Mouse (Mus musculus) heart, adult 2 months (tissue): ENCODE data around the gene Igdcc3. TPM values are rescaled to one million over a fixed set of nuclear protein-coding genes. Genes with fewer than 3 reads are reported as not detected.

Experiments
- DNase-seq, 2 experiments: peaks; one replicate each; pipeline ENCODE4 v3.0.0; 2021
- H3K27ac ChIP-seq: fragments of 200-600 bp; 2 replicates; pipeline ENCODE4 v1.8.1; 2022
- H3K27me3 ChIP-seq: fragments of 200-500 bp; 2 replicates; pipeline ENCODE4 v1.6.1; 2012; ENCODE audit warnings: mild to moderate bottlenecking, low read length, inconsistent platforms, mixed read lengths; ENCODE audit not compliant: control insufficient read depth, insufficient read depth
- H3K36me3 ChIP-seq: fragments of 200-500 bp; 2 replicates; pipeline ENCODE4 v1.6.1; 2012; ENCODE audit warnings: low read length, inconsistent platforms; ENCODE audit not compliant: control insufficient read depth, insufficient read depth
- H3K4me1 ChIP-seq: fragments of 200-500 bp; 2 replicates; pipeline ENCODE4 v1.6.1; 2011; ENCODE audit warnings: low read length; ENCODE audit not compliant: control insufficient read depth, insufficient read depth
- H3K4me3 ChIP-seq: fragments of 200-600 bp; 2 replicates; pipeline ENCODE4 v1.8.1; 2022
- H3K79me2 ChIP-seq: fragments of 200-500 bp; replicated peaks from 2 replicates; pipeline ENCODE4 v1.6.1; 2012; ENCODE audit warnings: mild to moderate bottlenecking, inconsistent platforms, low read length, moderate library complexity, mixed read lengths; ENCODE audit not compliant: control insufficient read depth, insufficient read depth
- H3K9ac ChIP-seq: fragments of 200-500 bp; 2 replicates; pipeline ENCODE4 v1.6.1; 2012; ENCODE audit warnings: low read depth, mild to moderate bottlenecking, control low read depth, inconsistent platforms, low read length, mixed read lengths
- CTCF ChIP-seq: fragments of 200-600 bp; IDR thresholded peaks from 2 replicates; pipeline ENCODE4 v1.8.1; 2022; ENCODE audit warnings: antibody characterized with exemption, mild to moderate bottlenecking, moderate library complexity
- EP300 ChIP-seq: fragments of 200-500 bp; IDR thresholded peaks from 2 replicates; pipeline ENCODE4 v1.6.1; 2011; ENCODE audit warnings: low read depth, low read length, control low read depth; ENCODE audit not compliant: insufficient read depth
- POLR2A ChIP-seq: fragments of 200-500 bp; IDR thresholded peaks from 2 replicates; pipeline ENCODE4 v1.6.1; 2011; ENCODE audit warnings: mild to moderate bottlenecking, low read depth, low read length, control low read depth; ENCODE audit not compliant: insufficient read depth
- WGBS: fragments of 180-500 bp; shearing (Covaris S2); methylation state at CpG from one replicate; pipeline ENCODE4 v1.1.7; 2018; 5-methylcytosine and 5-hydroxymethylcytosine counted together
- intact Hi-C: fragments of 180-260 bp; cut with DNase I; formaldehyde crosslinking; loops from one replicate; pipeline ENCODE4 v1.15.1; 2025
- polyA plus RNA-seq: library from polyadenylated mRNA; depleted of rRNA; stranded (reverse); fragments of >200 nt; gene quantifications from 2 replicates; pipeline ENCODE4 v1.2.3, GENCODE M21; 2012; rRNA removed
- total RNA-seq, 2 experiments: library from RNA; stranded (reverse); gene quantifications; 2 replicates each; pipeline ENCODE4 v1.2.3; 2021

The Igdcc3 gene
- total and polyA plus RNA-seq, 3 experiments: 0.07 to 0.16 (median 0.10) TPM

DNA sequence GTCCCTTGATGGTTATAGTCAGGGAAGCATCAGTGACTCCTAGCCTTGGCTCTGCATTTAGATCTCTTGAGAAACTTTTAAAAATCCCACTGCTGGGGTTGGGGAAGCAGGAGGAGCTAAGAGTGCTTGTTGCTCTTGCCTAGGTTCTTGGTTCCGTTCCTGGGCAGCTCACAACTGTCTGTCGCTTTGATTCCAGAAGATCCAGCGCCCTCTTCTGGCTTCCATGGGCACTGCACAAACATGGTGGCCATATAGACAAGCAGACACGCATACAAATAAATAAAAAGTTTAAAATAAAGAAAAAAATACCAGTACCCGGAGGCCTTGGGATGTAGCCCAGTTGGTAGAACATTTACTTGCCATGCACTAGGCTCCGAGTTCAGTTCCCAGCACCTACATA lies 89.3 kb downstream of the Igdcc3 start:
- Histone ChIP-seq H3K4me3 (no peak overlapping the region), H3K27ac (no peak overlapping the region), H3K9ac (no peak overlapping the region), H3K4me1 (no peaks in the 10 kb centered on the region), H3K27me3 (no peaks in the 10 kb centered on the region), H3K36me3 (no peaks in the 10 kb centered on the region), H3K79me2 (no peaks in the 10 kb centered on the region)
- no peak for DNase-seq
- no peak for TF ChIP-seq POLR2A
- peak; percentile 16; the same call in 1 of the 2 replicates for TF ChIP-seq CTCF
- WGBS: 80% methylated on average over 6 of the region's 6 CpGs
- intact Hi-C loops: no loop called here

DNA sequence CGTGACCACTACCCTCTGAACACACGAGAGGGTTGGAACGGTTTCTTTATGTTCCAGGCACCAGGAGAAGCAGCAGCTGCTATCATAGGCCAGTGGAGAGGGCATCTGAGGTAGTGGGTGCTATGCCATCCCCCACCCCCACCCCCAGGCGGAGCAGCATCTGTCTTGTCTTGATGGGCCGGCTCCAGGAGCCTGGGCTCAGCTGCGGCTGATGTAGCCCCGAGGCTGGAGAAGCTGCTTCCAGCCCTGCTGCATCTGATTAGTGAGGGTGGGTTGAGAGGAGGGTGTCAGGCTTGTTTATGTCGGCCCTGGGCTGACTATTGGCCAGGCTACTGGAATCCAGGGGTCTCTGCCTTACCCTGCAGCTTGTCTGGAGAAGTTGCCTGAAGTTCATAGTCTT lies 90.3 kb downstream of the Igdcc3 start:
- WGBS: 76% methylated on average over 8 of the region's 8 CpGs
- H3K4me3 ChIP-seq: no peak overlapping the region
- H3K9ac ChIP-seq: no peak overlapping the region
- no peaks in the 10 kb centered on the region for H3K27me3 ChIP-seq
- intact Hi-C loops: no loop called here
- no peak for DNase-seq
- H3K27ac ChIP-seq: no peak overlapping the region
- H3K4me1 ChIP-seq: no peaks in the 10 kb centered on the region
- TF ChIP-seq EP300 (no peak), POLR2A (no peak), CTCF (no peak)
- no peaks in the 10 kb centered on the region for H3K79me2 ChIP-seq
- no peaks in the 10 kb centered on the region for H3K36me3 ChIP-seq

DNA sequence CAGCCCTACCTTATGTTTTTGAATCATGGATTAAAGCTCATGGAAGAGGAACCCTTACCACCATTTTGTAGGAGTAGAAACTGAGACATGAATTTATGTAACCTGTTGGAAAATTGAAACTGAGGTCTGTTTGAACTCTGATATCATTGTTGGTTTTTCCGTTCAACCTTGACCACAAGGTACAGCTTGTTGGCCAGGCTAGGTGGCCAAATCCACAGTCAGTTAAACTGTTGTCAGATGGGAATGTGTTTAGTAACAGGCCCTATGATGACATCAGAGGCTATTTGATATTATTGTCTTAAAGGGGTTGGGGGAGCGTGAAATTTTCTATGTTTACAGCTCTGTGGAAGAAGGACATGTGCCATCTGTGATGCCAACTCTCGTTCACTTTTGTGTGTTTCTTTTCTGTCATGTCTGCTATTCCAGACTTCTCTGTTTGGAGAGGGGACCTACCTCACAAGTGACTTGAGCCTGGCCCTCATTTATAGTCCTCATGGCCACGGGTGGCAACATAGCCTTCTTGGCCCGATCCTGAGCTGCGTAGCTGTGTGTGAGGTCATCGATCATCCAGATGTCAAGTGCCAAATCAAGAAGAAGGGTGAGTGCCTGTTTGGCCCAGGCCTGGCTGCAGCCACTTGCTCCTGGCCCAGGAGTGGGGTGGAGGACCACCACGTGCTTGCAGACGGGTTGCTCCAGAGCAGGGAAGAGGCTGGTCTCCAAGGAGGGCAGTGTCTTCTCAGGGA lies 92.4 kb downstream of the Igdcc3 start:
- 94% methylated on average over 9 of the region's 9 CpGs for WGBS

DNA sequence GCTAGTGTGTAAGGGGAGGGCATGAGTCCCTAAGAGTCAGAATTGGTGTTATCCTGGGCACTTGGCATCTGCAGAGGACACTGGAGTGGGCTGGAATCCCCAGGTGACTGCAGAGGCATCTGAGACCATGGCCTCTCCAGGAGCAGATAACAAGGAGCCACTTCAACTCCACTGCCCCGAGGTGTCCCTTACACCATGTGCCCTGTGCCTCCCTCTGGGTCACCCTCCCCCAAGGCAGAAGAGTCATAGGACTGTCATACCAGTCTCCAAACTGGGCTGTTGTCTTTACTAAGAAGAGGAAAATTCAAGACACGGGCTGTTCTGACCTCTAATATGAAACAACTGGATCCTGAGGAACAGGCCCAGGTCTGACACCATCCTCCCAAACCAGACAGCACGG lies 93.7 kb downstream of the Igdcc3 start:
- Histone ChIP-seq H3K27ac (no peak overlapping the region), H3K4me3 (no peak overlapping the region), H3K9ac (no peak overlapping the region), H3K36me3 (no peaks in the 10 kb centered on the region), H3K79me2 (no peaks in the 10 kb centered on the region), H3K4me1 (no peaks in the 10 kb centered on the region), H3K27me3 (no peaks in the 10 kb centered on the region)
- intact Hi-C loops: no loop called here
- DNase-seq: no peak
- WGBS: 83% methylated on average over 3 of the region's 3 CpGs
- TF ChIP-seq EP300 (no peak), POLR2A (no peak), CTCF (no peak)

More for the DNA sequence above, 92.4 kb downstream of the Igdcc3 start:
- DNase-seq: no peak
- no peak for TF ChIP-seq CTCF
- Histone ChIP-seq H3K9ac (no peak overlapping the region), H3K27ac (no peak overlapping the region), H3K4me3 (no peak overlapping the region), H3K79me2 (no peaks in the 10 kb centered on the region), H3K27me3 (no peaks in the 10 kb centered on the region), H3K36me3 (no peaks in the 10 kb centered on the region), H3K4me1 (no peaks in the 10 kb centered on the region)
- intact Hi-C loops: no loop called here

Other genes starting within 250 kb of the Igdcc3 start
- gene Slc24a1, start 189.6 kb upstream of the Igdcc3 start, total RNA-seq: under 1 TPM; 0.05 to 0.10 TPM
- 0.02 TPM in 1 of 2 replicates, not detected in the other for gene Slc24a1, start 189.6 kb upstream of the Igdcc3 start, polyA plus RNA-seq
- gene Ints14, start 180.3 kb upstream of the Igdcc3 start, total RNA-seq: 10 to 100 TPM; 14.0 to 15.3 TPM
- gene Ints14, start 180.3 kb upstream of the Igdcc3 start, polyA plus RNA-seq: 11.0 and 20.5 TPM in 2 replicates
- gene Hacd3, start 119.5 kb upstream of the Igdcc3 start, total RNA-seq: 10 to 100 TPM; 17.6 to 18.9 TPM
- 11.2 and 18.2 TPM in 2 replicates for gene Hacd3, start 119.5 kb upstream of the Igdcc3 start, polyA plus RNA-seq
- gene Dpp8, start 108.8 kb upstream of the Igdcc3 start, total RNA-seq: 10 to 100 TPM; 56.6 to 61.0 TPM
- gene Dpp8, start 108.8 kb upstream of the Igdcc3 start, polyA plus RNA-seq: 42.2 and 83.2 TPM in 2 replicates
- 10 to 100 TPM; 10.2 to 12.4 TPM for gene Igdcc4, start 39.7 kb upstream of the Igdcc3 start, total RNA-seq
- 7.3 and 12.0 TPM in 2 replicates for gene Igdcc4, start 39.7 kb upstream of the Igdcc3 start, polyA plus RNA-seq
- 1 to 10 TPM; 2.6 to 3.1 TPM for gene Parp16, start 54.2 kb downstream of the Igdcc3 start, total RNA-seq
- 3.7 and 4.8 TPM in 2 replicates for gene Parp16, start 54.2 kb downstream of the Igdcc3 start, polyA plus RNA-seq
- 1 to 10 TPM; 3.0 to 4.8 TPM for gene Cilp, start 124.0 kb downstream of the Igdcc3 start, total RNA-seq
- 4.8 and 10.1 TPM in 2 replicates for gene Cilp, start 124.0 kb downstream of the Igdcc3 start, polyA plus RNA-seq
- gene Clpx, start 153.1 kb downstream of the Igdcc3 start, total RNA-seq: 100 to 1,000 TPM in 1 of 2 experiments, 10 to 100 TPM in 1; 98.8 to 114 TPM
- gene Clpx, start 153.1 kb downstream of the Igdcc3 start, polyA plus RNA-seq: 18.0 and 32.2 TPM in 2 replicates
- gene Pdcd7, start 204.9 kb downstream of the Igdcc3 start, total RNA-seq: 10 to 100 TPM; 13.6 to 13.9 TPM
- gene Pdcd7, start 204.9 kb downstream of the Igdcc3 start, polyA plus RNA-seq: 6.6 and 9.7 TPM in 2 replicates
- under 1 TPM in 1 of 2 experiments, not detected in 1; 0.18 TPM for gene Ubap1l, start 219.9 kb downstream of the Igdcc3 start, total RNA-seq
- 0.15 and 0.18 TPM in 2 replicates for gene Ubap1l, start 219.9 kb downstream of the Igdcc3 start, polyA plus RNA-seq